Mouse (Mus musculus): ENCODE data around the gene Sox6. TPM values are rescaled to one million over a fixed set of nuclear protein-coding genes. Genes with fewer than 3 reads are reported as not detected.
A peak's percentile ranks its signal among the peaks of the same experiment; 100 is the strongest.

The Sox6 gene
- polyA plus RNA-seq, 1 experiment from 2014 or later = 3.5 TPM

DNA sequence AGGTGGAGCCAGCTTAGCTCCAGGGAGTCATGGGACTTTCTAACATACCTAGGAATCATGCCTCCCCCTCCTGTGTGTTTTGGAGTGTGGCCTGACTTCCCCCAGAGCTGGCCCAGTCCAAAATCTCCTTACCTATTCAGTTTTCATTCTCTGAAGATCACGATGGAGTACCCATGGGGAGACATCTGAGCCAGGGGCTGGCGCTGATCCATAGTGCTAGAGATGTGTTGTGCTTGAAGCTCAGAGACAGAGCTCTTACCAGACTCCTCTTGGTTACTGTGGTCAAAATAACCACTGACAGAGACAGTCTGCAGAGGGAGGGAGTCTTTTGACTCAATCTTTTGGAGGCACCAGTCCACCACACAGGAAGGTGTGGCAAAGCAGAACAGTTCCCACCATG is 575.2 kb downstream of the Sox6 start:
- CTCF ChIA-PET = no interaction called here
- no peaks in the 10 kb centered on the region for H3K27me3 ChIP-seq
- ATAC-seq (no peak), DNase-seq (ENCODE audit: low read depth, low spot score) (no peak)
- POLR2A ChIA-PET = no interaction called here
- in situ Hi-C loops (cut with MboI; ENCODE audit: low pct_unique_long_range_greater_than_20kb) = no loop called here
- TF ChIP-seq CTCF (IDR thresholded peaks at IDR 0.05) = no peak

GRCm38 (mm10) chr7:115462276-115462675 is 576.3 kb downstream of the Sox6 start:
- in situ Hi-C loops (cut with MboI; ENCODE audit: low pct_unique_long_range_greater_than_20kb) = no loop called here
- POLR2A ChIA-PET = no interaction called here
- DNase-seq (ENCODE audit: low read depth, low spot score) (no peak), ATAC-seq (no peak)
- no peaks in the 10 kb centered on the region for H3K27me3 ChIP-seq
- TF ChIP-seq CTCF (IDR thresholded peaks at IDR 0.05) = no peak
- CTCF ChIA-PET = no interaction called here

DNA sequence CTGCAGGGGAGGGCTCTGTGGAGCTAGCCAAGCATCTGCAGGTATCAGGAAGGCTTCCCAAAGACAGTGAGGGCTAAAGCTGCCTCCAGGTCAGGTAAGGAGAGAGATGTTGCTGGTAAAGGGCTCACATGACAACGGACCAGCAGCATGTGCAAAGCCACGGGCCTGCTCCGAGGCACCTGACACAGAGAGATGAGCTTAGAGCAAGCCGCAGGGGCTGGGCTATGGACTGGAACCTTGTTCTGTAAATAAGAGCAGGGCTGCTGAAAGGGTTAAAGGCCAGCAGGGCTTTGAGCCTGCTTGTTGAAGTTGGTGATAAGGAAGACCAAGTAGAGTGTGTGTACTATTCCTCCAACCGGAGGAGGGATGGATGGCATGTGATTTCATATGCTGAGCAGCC is 583.6 kb downstream of the Sox6 start:
- ATAC-seq = no peak
- TF ChIP-seq CTCF (IDR thresholded peaks at IDR 0.05) = no peak
- CTCF ChIA-PET = no interaction called here
- H3K27me3 ChIP-seq = no peaks in the 10 kb centered on the region
- POLR2A ChIA-PET = no interaction called here
- in situ Hi-C loops (cut with MboI; ENCODE audit: low pct_unique_long_range_greater_than_20kb) = no loop called here
- DNase-seq (ENCODE audit: low read depth, low spot score) = no peak

GRCm38 (mm10) chr7:115453713-115454073 is 584.9 kb downstream of the Sox6 start:
- ChIA-PET POLR2A (no interaction called here), CTCF (no interaction called here)
- no peak for DNase-seq (ENCODE audit: low read depth, low spot score)
- H3K27me3 ChIP-seq = no peaks in the 10 kb centered on the region
- in situ Hi-C loops (cut with MboI; ENCODE audit: low pct_unique_long_range_greater_than_20kb) = no loop called here
- TF ChIP-seq CTCF (IDR thresholded peaks at IDR 0.05) = no peak
- no peak for ATAC-seq

- ATAC-seq = no peak
- POLR2A ChIA-PET = no interaction called here
- in situ Hi-C loops (cut with MboI; ENCODE audit: low pct_unique_long_range_greater_than_20kb) = no loop called here
Measured at GRCm38 (mm10) chr7:115453042-115453712, 585.4 kb downstream of the Sox6 start.

DNA sequence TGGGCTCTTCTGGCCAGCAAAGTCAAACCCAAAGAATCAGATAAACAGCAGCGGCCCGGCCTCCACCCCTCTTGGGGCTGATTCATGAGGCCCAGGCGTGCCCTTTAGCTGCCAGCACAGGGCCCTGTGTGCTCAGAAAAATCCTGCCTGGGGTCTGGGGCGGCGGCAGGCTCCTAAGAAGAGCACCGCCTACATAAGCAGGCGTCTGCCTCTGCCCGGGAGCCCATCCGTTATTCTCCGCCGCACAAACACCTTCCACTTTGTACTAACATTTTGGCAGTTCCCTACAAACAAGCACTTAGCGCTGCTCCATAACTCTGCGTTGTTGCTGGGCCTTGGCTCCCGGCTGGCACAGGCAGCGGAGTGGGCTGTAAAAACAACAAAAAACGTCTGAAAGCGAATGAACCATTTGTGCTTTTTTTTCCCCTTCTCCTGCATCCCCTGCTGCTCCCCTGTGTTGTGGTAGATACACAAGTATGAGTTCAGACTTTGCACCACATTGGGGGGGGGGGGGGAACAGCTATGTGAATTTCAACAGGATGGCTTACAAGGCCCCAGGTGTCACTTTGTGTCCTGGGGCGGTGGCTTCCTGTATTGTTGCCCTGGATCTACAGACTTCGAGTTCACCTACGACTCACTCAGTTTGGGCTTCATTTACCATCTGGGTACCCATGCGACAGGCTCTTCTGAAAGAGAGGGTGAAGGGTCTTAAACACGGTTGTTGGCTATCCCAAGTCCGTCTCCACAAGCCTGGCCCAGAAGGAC is 588.0 kb downstream of the Sox6 start:
- ChIA-PET POLR2A (no interaction called here), CTCF (no interaction called here)
- TF ChIP-seq CTCF (IDR thresholded peaks at IDR 0.05) = no peak
- in situ Hi-C loops (cut with MboI; ENCODE audit: low pct_unique_long_range_greater_than_20kb) = no loop called here
- ATAC-seq (no peak), DNase-seq (ENCODE audit: low read depth, low spot score) (no peak)
- no peaks in the 10 kb centered on the region for H3K27me3 ChIP-seq

More at GRCm38 (mm10) chr7:115453042-115453712, 585.4 kb downstream of the Sox6 start:
- no peak for DNase-seq (ENCODE audit: low read depth, low spot score)
- CTCF ChIA-PET = interaction anchor here (1.3 kb wide), 1 partner anchor 22 kb away, joined by 3 read pairs; no protein-coding TSS in a partner anchor
- no peaks in the 10 kb centered on the region for H3K27me3 ChIP-seq
- peak; percentile 67 for TF ChIP-seq CTCF (IDR thresholded peaks at IDR 0.05)

DNA sequence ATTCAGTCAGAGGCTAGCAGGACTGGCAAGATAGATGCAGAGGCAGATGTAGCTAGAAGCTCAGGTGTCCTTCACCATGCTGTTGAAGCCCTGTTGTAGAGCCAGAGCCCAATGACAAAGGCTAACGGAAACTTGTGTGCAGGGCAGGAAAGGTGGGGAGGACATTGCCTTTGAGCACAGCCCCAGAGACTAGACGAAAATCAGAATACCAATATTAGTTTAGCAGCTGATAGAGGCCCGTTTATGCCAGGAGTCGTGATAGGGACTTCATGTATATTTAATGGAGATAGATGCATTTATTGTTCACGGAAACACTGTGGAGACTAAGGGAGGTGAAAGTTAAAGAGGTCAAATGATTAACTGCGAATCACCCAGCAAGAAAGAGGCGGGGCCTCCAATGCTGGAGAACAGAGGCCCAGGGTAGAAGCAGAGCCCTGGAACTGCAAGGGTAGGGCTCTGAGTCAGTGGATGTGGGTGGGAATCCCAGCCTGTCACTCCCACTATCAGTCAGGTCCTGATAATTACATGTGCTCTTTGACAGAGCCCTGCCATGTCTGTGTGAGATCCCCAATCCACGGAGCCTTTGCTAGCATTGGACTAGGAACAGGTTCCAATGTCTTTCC is 590.1 kb downstream of the Sox6 start:
- no peaks in the 10 kb centered on the region for H3K27me3 ChIP-seq
- no peak for TF ChIP-seq CTCF (IDR thresholded peaks at IDR 0.05)
- DNase-seq (ENCODE audit: low read depth, low spot score) (no peak), ATAC-seq (peak; percentile 47)
- POLR2A ChIA-PET = no interaction called here
- in situ Hi-C loops (cut with MboI; ENCODE audit: low pct_unique_long_range_greater_than_20kb) = no loop called here
- CTCF ChIA-PET = no interaction called here

DNA sequence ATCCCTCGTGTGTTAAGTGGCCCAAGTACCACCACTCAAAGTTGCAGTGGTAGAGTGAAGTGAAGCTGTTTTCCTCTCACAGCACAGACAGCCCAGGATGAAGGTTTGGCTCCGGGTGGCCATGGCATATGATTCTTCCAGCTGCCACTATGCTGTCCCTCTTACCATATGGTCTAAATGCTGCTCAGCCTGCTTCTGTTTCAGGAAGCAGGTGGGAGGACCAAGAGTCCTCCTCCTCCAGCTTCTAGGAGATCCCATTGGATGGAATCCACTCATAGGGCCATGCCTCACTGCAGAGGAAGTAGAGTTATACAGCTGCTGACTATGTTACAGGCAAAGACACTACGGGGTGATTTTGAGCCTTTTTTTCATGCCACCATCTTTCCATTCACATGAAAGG is 591.5 kb downstream of the Sox6 start:
- in situ Hi-C loops (cut with MboI; ENCODE audit: low pct_unique_long_range_greater_than_20kb) = no loop called here
- ChIA-PET POLR2A (no interaction called here), CTCF (no interaction called here)
- no peak for ATAC-seq
- H3K27me3 ChIP-seq = no peaks in the 10 kb centered on the region
- no peak for DNase-seq (ENCODE audit: low read depth, low spot score)
- no peak for TF ChIP-seq CTCF (IDR thresholded peaks at IDR 0.05)

- no peak for ATAC-seq
- H3K27me3 ChIP-seq = no peaks in the 10 kb centered on the region
- in situ Hi-C loops (cut with MboI; ENCODE audit: low pct_unique_long_range_greater_than_20kb) = no loop called here
- ChIA-PET CTCF (no interaction called here), POLR2A (no interaction called here)
- no peak for TF ChIP-seq CTCF (IDR thresholded peaks at IDR 0.05)
- DNase-seq (ENCODE audit: low read depth, low spot score) = no peak
Measured at GRCm38 (mm10) chr7:115446481-115447016, 592.0 kb downstream of the Sox6 start.

- no peaks in the 10 kb centered on the region for H3K27me3 ChIP-seq
- in situ Hi-C loops (cut with MboI; ENCODE audit: low pct_unique_long_range_greater_than_20kb) = no loop called here
- DNase-seq (ENCODE audit: low read depth, low spot score) = no peak
- TF ChIP-seq CTCF (IDR thresholded peaks at IDR 0.05) = no peak
- ATAC-seq = no peak
- POLR2A ChIA-PET = no interaction called here
- CTCF ChIA-PET = no interaction called here
Measured at GRCm38 (mm10) chr7:115426161-115426982, 612.2 kb downstream of the Sox6 start.

Measured in Patski (cell line).